Mouse (Mus musculus): Measurements from ENCODE around the gene Mllt10. TPM values are rescaled to one million over a fixed set of nuclear protein-coding genes. Genes with fewer than 3 reads are reported as not detected.

The Mllt10 gene
- polyA plus RNA-seq, 1 experiment: 12.5 TPM

GRCm38 (mm10) chr2:18176235-18176634, 121.2 kb downstream of the Mllt10 start:
- H3K36me3 ChIP-seq (ENCODE audit: control insufficient read depth, insufficient read depth): peaks cover 11% of the 10 kb centered on the region
- no peak overlapping the region for H3K4me2 ChIP-seq (ENCODE audit: low read depth)
- H3K27me3 ChIP-seq (ENCODE audit: control insufficient read depth, insufficient read depth, insufficient read length): no peaks in the 10 kb centered on the region
- TF ChIP-seq POLR2AphosphoS2 (IDR thresholded peaks at IDR 0.05; ENCODE audit: insufficient read length, low read depth) (no peak), TCF3 (IDR thresholded peaks at IDR 0.05; ENCODE audit: insufficient read length, low read depth) (no peak), CEBPB (IDR thresholded peaks at IDR 0.05; ENCODE audit: insufficient read depth, poor library complexity, severe bottlenecking) (no peak), MYOG (IDR thresholded peaks at IDR 0.05; ENCODE audit: control insufficient read depth in 1 of 3, insufficient read depth in 1 of 3, insufficient read length in 2 of 3, low read depth in 2 of 3) (no peak), E2F4 (IDR thresholded peaks at IDR 0.05; ENCODE audit: insufficient read depth) (no peak), POLR2A (IDR thresholded peaks at IDR 0.05; ENCODE audit: insufficient read length, low read depth) (no peak), TCF12 (IDR thresholded peaks at IDR 0.05; ENCODE audit: insufficient read depth, poor library complexity, severe bottlenecking) (no peak), SRF (IDR thresholded peaks at IDR 0.05; ENCODE audit: control insufficient read depth, insufficient read length, low read depth) (no peak), MYOD1 (IDR thresholded peaks at IDR 0.05; ENCODE audit: control insufficient read depth in 1 of 3, insufficient read length in 2 of 3, low read depth in 2 of 3) (no peak), MAX (IDR thresholded peaks at IDR 0.05; ENCODE audit: low read depth) (no peak), REST (IDR thresholded peaks at IDR 0.05; ENCODE audit: insufficient read depth, insufficient read length) (no peak), USF1 (IDR thresholded peaks at IDR 0.05; ENCODE audit: low read depth) (no peak)
- no peak overlapping the region for H3ac ChIP-seq (ENCODE audit: control insufficient read depth, insufficient read length)
- no peak overlapping the region for H3K4me3 ChIP-seq
- H3K79me2 ChIP-seq (ENCODE audit: control insufficient read depth, insufficient read depth): no peaks in the 10 kb centered on the region

GRCm38 (mm10) chr2:18180323-18180722, 125.3 kb downstream of the Mllt10 start:
- TF ChIP-seq E2F4 (IDR thresholded peaks at IDR 0.05; ENCODE audit: insufficient read depth) (no peak), MYOD1 (IDR thresholded peaks at IDR 0.05; ENCODE audit: control insufficient read depth in 1 of 3, insufficient read length in 2 of 3, low read depth in 2 of 3) (no peak), POLR2AphosphoS2 (IDR thresholded peaks at IDR 0.05; ENCODE audit: insufficient read length, low read depth) (no peak), MAX (IDR thresholded peaks at IDR 0.05; ENCODE audit: low read depth) (no peak), POLR2A (IDR thresholded peaks at IDR 0.05; ENCODE audit: insufficient read length, low read depth) (no peak)
- no peak overlapping the region for H3K4me3 ChIP-seq
- H3K79me2 ChIP-seq (ENCODE audit: control insufficient read depth, insufficient read depth): no peaks in the 10 kb centered on the region
- peaks cover 17% of the 10 kb centered on the region for H3K36me3 ChIP-seq (ENCODE audit: control insufficient read depth, insufficient read depth)
- no peaks in the 10 kb centered on the region for H3K27me3 ChIP-seq (ENCODE audit: control insufficient read depth, insufficient read depth, insufficient read length)
- no peak overlapping the region for H3ac ChIP-seq (ENCODE audit: control insufficient read depth, insufficient read length)
- no peak overlapping the region for H3K4me2 ChIP-seq (ENCODE audit: low read depth)

- H3K79me2 ChIP-seq (ENCODE audit: control insufficient read depth, insufficient read depth): no peaks in the 10 kb centered on the region
- no peak overlapping the region for H3K4me2 ChIP-seq (ENCODE audit: low read depth)
- TF ChIP-seq USF1 (IDR thresholded peaks at IDR 0.05; ENCODE audit: low read depth) (no peak), E2F4 (IDR thresholded peaks at IDR 0.05; ENCODE audit: insufficient read depth) (no peak), SRF (IDR thresholded peaks at IDR 0.05; ENCODE audit: control insufficient read depth, insufficient read length, low read depth) (no peak), TCF12 (IDR thresholded peaks at IDR 0.05; ENCODE audit: insufficient read depth, poor library complexity, severe bottlenecking) (no peak), REST (IDR thresholded peaks at IDR 0.05; ENCODE audit: insufficient read depth, insufficient read length) (no peak), MYOG (IDR thresholded peaks at IDR 0.05; ENCODE audit: control insufficient read depth in 1 of 3, insufficient read depth in 1 of 3, insufficient read length in 2 of 3, low read depth in 2 of 3) (no peak), POLR2A (IDR thresholded peaks at IDR 0.05; ENCODE audit: insufficient read length, low read depth) (no peak), MAX (IDR thresholded peaks at IDR 0.05; ENCODE audit: low read depth) (no peak), CEBPB (IDR thresholded peaks at IDR 0.05; ENCODE audit: insufficient read depth, poor library complexity, severe bottlenecking) (no peak), MYOD1 (IDR thresholded peaks at IDR 0.05; ENCODE audit: control insufficient read depth in 1 of 3, insufficient read length in 2 of 3, low read depth in 2 of 3) (no peak)
- no peaks in the 10 kb centered on the region for H3K27me3 ChIP-seq (ENCODE audit: control insufficient read depth, insufficient read depth, insufficient read length)
- H3ac ChIP-seq (ENCODE audit: control insufficient read depth, insufficient read length): no peak overlapping the region
- H3K4me3 ChIP-seq: no peak overlapping the region
- H3K36me3 ChIP-seq (ENCODE audit: control insufficient read depth, insufficient read depth): peaks cover 17% of the 10 kb centered on the region
Measured at GRCm38 (mm10) chr2:18181631-18182030, 126.6 kb downstream of the Mllt10 start.

GRCm38 (mm10) chr2:18183079-18183478, 128.0 kb downstream of the Mllt10 start:
- Histone ChIP-seq H3K4me3 (no peak overlapping the region), H3K36me3 (ENCODE audit: control insufficient read depth, insufficient read depth) (peaks cover 23% of the 10 kb centered on the region), H3K79me2 (ENCODE audit: control insufficient read depth, insufficient read depth) (no peaks in the 10 kb centered on the region), H3ac (ENCODE audit: control insufficient read depth, insufficient read length) (no peak overlapping the region), H3K27me3 (ENCODE audit: control insufficient read depth, insufficient read depth, insufficient read length) (no peaks in the 10 kb centered on the region), H3K4me2 (ENCODE audit: low read depth) (no peak overlapping the region)
- TF ChIP-seq REST (IDR thresholded peaks at IDR 0.05; ENCODE audit: insufficient read depth, insufficient read length): no peak
- no peak for TF ChIP-seq MYOD1 (IDR thresholded peaks at IDR 0.05; ENCODE audit: control insufficient read depth in 1 of 3, insufficient read length in 2 of 3, low read depth in 2 of 3)
- no peak for TF ChIP-seq USF1 (IDR thresholded peaks at IDR 0.05; ENCODE audit: low read depth)
- no peak for TF ChIP-seq E2F4 (IDR thresholded peaks at IDR 0.05; ENCODE audit: insufficient read depth)
- TF ChIP-seq MAX (IDR thresholded peaks at IDR 0.05; ENCODE audit: low read depth): no peak
- no peak for TF ChIP-seq CEBPB (IDR thresholded peaks at IDR 0.05; ENCODE audit: insufficient read depth, poor library complexity, severe bottlenecking)
- TF ChIP-seq MYOG (IDR thresholded peaks at IDR 0.05; ENCODE audit: control insufficient read depth in 1 of 3, insufficient read depth in 1 of 3, insufficient read length in 2 of 3, low read depth in 2 of 3): no peak
- no peak for TF ChIP-seq SRF (IDR thresholded peaks at IDR 0.05; ENCODE audit: control insufficient read depth, insufficient read length, low read depth)
- TF ChIP-seq POLR2A (IDR thresholded peaks at IDR 0.05; ENCODE audit: insufficient read length, low read depth): no peak
- TF ChIP-seq TCF3 (IDR thresholded peaks at IDR 0.05; ENCODE audit: insufficient read length, low read depth): no peak
- no peak for TF ChIP-seq TCF12 (IDR thresholded peaks at IDR 0.05; ENCODE audit: insufficient read depth, poor library complexity, severe bottlenecking)

GRCm38 (mm10) chr2:18188367-18188766, 133.3 kb downstream of the Mllt10 start:
- no peak for TF ChIP-seq CEBPB (IDR thresholded peaks at IDR 0.05; ENCODE audit: insufficient read depth, poor library complexity, severe bottlenecking)
- no peak for TF ChIP-seq E2F4 (IDR thresholded peaks at IDR 0.05; ENCODE audit: insufficient read depth)
- TF ChIP-seq POLR2A (IDR thresholded peaks at IDR 0.05; ENCODE audit: insufficient read length, low read depth): no peak
- TF ChIP-seq MYOD1 (IDR thresholded peaks at IDR 0.05; ENCODE audit: control insufficient read depth in 1 of 3, insufficient read length in 2 of 3, low read depth in 2 of 3): no peak
- no peak for TF ChIP-seq POLR2AphosphoS2 (IDR thresholded peaks at IDR 0.05; ENCODE audit: insufficient read length, low read depth)
- no peak for TF ChIP-seq MYOG (IDR thresholded peaks at IDR 0.05; ENCODE audit: control insufficient read depth in 1 of 3, insufficient read depth in 1 of 3, insufficient read length in 2 of 3, low read depth in 2 of 3)
- no peak for TF ChIP-seq MAX (IDR thresholded peaks at IDR 0.05; ENCODE audit: low read depth)
- no peak for TF ChIP-seq USF1 (IDR thresholded peaks at IDR 0.05; ENCODE audit: low read depth)
- TF ChIP-seq SRF (IDR thresholded peaks at IDR 0.05; ENCODE audit: control insufficient read depth, insufficient read length, low read depth): no peak
- TF ChIP-seq TCF12 (IDR thresholded peaks at IDR 0.05; ENCODE audit: insufficient read depth, poor library complexity, severe bottlenecking): no peak
- no peak overlapping the region for H3K4me3 ChIP-seq
- H3K79me2 ChIP-seq (ENCODE audit: control insufficient read depth, insufficient read depth): no peaks in the 10 kb centered on the region
- H3K27me3 ChIP-seq (ENCODE audit: control insufficient read depth, insufficient read depth, insufficient read length): no peaks in the 10 kb centered on the region
- H3K36me3 ChIP-seq (ENCODE audit: control insufficient read depth, insufficient read depth): peaks cover 34% of the 10 kb centered on the region
- no peak overlapping the region for H3ac ChIP-seq (ENCODE audit: control insufficient read depth, insufficient read length)
- no peak overlapping the region for H3K4me2 ChIP-seq (ENCODE audit: low read depth)

Measured in myocyte (in vitro differentiated cells).